Mouse (Mus musculus): ENCODE measurements at regions not wholly inside any gene's neighbourhood (a gene's known extent, or its start where the extent isn't known, plus 50 kb on each side); places are given as distances from the start of the nearest gene placed in this dataset.

- DNase-seq (ENCODE audit: low read depth, low spot score): no peak
- 31% methylated on average over 2 of the region's 2 CpGs for WGBS
Observed at GRCm38 (mm10) chr9:92661938-92662337, 119.9 kb downstream of the Plod2 start.

DNA sequence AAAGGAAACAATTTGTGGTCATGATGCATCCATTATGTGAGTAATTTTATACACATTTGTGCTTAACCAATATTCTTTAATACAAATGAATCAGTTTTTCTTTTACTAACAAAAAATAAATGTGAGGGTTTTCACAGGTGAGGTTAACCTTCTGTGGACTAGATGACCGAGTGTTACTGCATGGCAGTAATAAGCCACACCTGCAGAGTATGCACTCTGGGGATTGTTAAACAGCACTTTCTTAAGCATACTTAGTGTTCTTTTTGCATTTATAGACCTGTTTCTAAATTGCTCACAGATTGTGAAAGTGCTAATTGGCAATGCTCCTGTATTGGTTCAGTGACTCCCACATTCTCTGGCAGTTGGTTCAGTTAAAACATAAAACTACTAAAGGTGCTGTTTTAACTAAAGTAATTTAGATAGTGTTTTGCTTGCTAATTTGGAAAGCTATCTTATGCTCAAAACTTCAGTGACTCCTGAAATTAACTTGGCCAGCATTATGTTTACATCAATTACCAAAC, 125.4 kb downstream of the Plod2 start:
- no peak for DNase-seq (ENCODE audit: low read depth, low spot score)
- WGBS: 40% methylated on average over 1 of the region's 1 CpGs

DNA sequence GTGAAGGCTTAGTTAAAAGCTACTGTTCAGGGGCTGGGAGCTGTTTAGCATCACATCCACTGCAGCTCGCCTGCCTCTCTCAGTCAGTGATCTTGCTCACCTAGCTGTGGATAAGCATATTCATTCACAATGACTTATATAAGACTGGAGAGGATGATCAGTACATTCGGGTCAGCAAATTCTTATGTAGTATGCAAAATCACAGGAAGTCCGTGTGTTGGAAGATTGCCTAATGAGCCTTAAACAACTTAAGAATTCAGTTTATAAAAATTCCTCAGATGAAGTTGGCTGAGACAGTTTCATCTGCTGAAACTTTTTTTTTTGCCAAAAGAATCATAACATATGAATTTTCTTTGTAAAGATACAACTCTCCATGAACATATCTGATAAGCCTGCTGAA, 129.9 kb downstream of the Plod2 start:
- WGBS: 74% methylated on average over 3 of the region's 3 CpGs
- DNase-seq (ENCODE audit: low read depth, low spot score): no peak

DNA sequence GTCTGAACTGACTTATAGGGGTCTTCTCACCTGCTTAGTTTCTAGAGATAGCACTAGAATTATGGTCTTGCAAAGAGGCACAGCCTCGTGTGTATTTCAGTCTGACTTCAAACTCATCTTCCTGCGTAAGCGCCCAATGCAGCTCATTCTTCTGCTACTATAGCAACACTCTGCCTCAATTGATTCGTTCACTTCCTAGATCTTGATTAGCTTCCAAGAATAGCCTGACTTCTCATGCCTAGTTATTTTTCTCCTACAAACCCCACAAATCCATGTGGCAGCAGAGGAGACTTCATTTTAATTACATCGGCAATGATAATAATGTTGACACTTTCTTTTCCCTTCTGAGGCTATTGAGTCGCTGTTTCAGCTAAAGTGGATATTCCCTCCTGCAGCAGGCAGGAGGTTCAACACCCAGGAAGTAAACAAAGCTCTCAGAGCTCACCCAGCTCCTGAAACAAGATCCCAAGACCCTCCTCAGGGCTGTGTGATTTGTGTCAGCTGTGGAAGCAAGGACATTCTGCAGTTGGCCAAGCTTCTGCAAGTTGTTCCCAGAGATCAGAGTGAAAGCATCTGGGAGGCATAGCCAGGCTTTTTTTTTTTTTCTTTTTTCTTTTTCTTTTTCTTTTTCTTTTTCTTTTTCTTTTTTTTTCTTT, 152.5 kb downstream of the Plod2 start:
- 51% methylated on average over 6 of the region's 6 CpGs for WGBS
- DNase-seq (ENCODE audit: low read depth, low spot score): no peak

- no peak for DNase-seq (ENCODE audit: low read depth, low spot score)
- WGBS: 37% methylated on average over 3 of the region's 3 CpGs
Observed at GRCm38 (mm10) chr9:92697971-92698370, 155.9 kb downstream of the Plod2 start.

DNA sequence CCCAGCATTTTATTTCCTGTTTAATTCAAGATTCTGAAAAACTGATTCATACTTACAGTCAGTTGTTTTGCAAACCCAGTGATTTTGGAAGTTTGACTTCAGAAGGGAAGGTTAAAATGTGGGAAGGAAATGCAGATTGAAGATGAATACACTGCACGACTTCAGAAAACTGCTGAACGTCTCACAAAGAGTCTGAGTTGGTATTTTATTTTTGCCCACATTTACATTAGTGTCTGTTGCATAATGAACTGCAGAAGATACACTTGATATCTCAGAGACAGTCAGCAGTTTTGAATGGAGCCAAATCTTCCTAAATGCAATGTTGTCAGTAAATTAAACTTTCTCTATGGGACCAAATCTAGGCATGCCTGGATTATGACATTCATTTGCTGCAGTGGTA, 162.7 kb downstream of the Plod2 start:
- no peak for DNase-seq (ENCODE audit: low read depth, low spot score)
- WGBS: 69% methylated on average over 2 of the region's 2 CpGs

DNA sequence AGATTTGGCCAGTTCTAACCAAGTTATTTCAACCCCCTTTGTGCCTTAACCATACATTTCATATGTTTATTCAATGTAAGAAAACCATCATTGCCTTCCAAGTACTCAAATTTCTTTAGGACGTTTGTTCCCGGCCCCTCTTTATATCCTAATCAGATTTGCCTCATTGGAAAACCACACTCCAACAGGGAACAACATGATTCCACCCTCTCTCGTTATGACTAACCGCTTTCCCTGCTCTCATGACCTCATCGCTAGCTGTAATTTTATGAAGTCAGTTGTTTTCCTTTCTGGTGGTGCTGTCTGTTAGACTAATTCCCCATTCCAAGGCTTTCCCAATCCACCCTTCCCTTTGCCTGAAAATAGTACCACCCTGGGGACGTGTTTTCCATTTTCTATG, 165.0 kb downstream of the Plod2 start:
- 77% methylated on average over 6 of the region's 6 CpGs for WGBS
- DNase-seq (ENCODE audit: low read depth, low spot score): no peak

DNA sequence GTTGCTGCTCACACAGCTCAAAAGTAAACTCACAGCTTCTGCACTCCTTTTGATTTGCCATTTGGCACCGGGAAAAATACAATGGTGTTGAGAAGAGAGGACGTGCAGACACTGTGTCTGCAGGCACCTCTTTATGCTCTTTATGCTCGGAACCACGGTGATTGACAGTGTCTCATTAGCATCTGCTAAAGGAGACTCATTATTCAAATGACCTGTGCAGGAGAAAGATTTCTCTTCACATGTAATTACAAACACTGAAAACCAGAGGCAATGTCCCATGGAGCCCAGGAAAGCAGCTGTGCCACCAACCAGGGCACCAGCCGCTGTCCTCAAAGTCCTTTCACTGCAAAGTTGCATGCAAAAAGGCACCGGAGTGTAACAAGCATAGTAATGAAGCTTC, 175.2 kb downstream of the Plod2 start:
- WGBS: 83% methylated on average over 6 of the region's 6 CpGs
- no peak for DNase-seq (ENCODE audit: low read depth, low spot score)

DNA sequence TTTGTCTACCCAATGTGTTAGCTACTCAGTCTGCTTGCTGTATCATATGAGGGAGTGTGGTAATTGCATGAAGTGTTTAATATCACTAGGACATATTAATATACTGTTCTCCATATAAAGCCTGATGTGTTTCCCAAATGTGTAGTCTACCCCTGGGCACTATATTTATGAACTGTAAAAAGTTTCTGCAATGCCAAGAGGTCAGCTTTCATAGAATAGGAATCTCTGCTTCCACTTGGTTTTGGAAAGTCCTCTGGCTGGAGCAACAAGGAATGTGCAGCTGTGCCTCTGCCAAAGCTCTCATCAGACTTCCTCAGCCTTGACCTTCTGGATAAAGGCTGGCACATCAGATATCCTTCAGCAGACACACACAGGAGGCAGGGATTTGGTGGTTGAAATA, 176.3 kb downstream of the Plod2 start:
- DNase-seq (ENCODE audit: low read depth, low spot score): no peak

DNA sequence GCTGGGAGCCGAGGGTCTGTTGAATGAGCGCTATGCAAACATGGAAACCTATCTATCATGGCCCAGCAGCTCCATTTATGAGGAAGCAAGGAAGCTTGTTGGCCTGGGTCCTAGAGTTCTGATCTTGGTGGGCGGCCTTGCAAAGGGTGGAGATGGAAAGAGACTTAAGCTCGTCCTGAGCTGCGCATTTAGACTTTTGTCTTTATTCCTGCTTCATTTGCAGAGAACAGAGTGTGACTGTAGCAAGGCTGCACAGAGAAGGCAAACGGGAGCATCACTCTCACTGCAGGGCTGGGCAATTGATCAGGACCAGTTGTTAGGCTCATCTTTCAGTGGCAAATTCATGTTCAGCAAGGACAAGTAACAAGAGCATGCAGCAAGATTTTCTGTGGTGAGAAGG, 177.2 kb downstream of the Plod2 start:
- WGBS: 65% methylated on average over 6 of the region's 6 CpGs
- no peak for DNase-seq (ENCODE audit: low read depth, low spot score)

DNA sequence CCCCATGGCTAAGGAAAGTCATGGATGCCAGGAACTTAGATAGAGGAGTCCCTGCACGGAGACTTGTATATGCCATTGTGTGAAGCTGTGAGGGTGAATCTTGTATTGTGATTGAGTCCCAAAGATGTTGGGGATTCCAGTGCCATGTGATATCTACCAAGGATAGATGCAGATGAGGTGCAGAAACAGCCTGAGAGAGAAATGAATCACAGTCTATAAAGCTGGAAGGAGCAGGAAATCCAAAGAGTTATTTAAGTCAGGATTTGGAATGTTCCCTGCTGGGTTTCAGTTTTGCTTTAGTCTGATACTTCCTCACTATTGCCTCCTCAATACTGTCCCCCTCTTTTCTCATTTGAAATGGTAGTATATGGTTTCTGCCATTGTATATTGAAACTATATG, 186.8 kb downstream of the Plod2 start:
- WGBS: 92% methylated on average over 1 of the region's 1 CpGs
- no peak for DNase-seq (ENCODE audit: low read depth, low spot score)

DNA sequence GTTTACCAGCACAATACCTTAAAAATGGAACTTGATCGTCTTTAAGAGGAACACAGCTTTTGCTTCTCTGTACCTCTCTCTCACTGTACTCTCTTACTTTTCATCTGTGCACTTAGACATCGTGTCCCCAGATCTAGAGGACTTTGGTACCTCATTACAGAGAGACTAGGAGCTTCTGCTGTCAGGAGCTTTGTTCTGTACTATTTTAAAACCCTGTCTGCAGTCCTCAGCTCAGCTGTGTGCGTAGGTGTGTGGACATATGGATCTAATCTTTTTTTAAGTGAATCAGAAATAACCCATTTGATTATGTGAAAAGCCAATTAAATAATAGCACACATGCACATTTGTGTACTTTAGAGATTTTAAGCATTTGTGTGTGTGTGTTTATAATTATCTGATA, 189.4 kb downstream of the Plod2 start:
- 55% methylated on average over 3 of the region's 3 CpGs for WGBS
- DNase-seq (ENCODE audit: low read depth, low spot score): no peak

DNA sequence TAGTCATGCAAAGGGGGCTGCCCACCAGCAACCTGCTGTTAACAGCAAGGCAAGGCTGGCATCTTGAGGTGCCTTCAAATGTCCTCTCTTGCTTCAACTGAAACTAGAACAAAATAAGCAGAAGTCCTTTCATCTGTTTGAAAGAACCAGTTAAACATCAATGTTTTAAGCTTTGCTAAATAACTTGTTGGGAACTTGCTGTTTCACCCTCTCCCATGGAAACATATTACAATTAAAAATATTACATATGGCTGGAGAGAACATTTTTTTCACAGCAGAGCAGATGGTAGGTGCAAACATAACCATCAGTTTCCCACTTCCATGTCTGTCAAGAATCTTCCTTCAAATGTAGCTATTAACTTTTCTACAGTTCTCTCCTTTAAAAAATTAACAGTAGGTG, 225.5 kb downstream of the Plod2 start:
- no peak for DNase-seq (ENCODE audit: low read depth, low spot score)

DNA sequence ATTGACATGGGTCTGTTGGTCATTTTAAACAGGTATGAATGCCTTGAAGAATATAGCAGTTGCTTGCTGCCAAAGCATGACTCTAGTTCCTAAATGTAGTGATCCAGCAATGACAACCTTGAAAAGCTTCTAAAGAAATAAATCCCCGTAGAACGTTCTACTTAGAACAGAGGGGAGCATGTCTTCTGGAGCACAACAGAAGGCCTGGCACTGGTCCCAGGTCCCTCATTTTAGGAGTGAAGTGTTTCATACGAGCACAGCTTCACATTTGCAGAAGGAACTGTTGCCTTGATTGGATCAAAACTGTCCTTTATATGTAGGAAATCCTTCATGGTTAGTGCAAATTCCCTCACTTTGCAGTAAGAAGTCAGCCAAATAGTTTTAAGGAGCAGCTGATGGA, 226.4 kb downstream of the Plod2 start:
- 73% methylated on average over 3 of the region's 3 CpGs for WGBS
- DNase-seq (ENCODE audit: low read depth, low spot score): no peak

- WGBS: 57% methylated on average over 2 of the region's 2 CpGs
- no peak for DNase-seq (ENCODE audit: low read depth, low spot score)
Observed at GRCm38 (mm10) chr9:92769528-92769927, 227.5 kb downstream of the Plod2 start.

DNA sequence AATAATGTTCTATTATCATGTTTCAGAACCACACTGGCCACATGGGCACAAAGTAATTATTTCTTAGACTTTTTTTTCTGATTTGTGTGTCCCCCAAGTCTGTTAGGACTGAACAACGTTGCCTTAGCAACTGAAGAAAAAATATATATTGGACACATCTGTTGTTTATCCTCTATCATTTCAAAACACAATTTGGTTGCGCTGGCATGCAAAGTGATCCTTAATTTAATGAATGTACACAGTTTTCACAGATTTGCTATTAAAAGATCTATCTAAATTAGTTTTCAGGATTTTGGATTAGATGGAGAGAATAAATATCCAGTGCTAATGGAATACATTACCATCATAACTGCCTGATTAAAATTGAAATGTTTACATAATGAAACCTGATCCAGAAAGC, 229.0 kb downstream of the Plod2 start:
- DNase-seq (ENCODE audit: low read depth, low spot score): no peak
- WGBS: 77% methylated on average over 2 of the region's 2 CpGs

DNA sequence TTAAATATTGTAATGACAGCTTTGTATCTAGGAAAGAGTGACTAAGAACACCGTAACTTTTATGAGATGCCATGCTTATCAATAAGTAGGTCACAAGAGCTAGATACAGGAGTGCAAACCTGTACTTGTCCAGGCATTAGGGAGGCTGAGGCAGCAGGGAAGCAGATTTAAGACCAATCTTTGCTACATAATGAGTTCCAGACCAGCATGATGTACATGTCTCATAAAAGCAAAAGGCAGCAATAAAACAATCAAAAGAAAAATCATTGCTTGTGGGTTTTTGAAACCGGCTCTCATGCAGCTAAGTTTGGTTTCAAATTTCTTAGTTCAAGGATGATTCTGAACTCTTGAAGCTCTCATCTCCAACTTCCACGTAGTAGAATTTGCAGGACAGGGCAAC, 229.7 kb downstream of the Plod2 start:
- 30% methylated on average over 3 of the region's 3 CpGs for WGBS
- no peak for DNase-seq (ENCODE audit: low read depth, low spot score)

GRCm38 (mm10) chr9:92782922-92783454, 241.0 kb downstream of the Plod2 start:
- no peak for DNase-seq (ENCODE audit: low read depth, low spot score)

DNA sequence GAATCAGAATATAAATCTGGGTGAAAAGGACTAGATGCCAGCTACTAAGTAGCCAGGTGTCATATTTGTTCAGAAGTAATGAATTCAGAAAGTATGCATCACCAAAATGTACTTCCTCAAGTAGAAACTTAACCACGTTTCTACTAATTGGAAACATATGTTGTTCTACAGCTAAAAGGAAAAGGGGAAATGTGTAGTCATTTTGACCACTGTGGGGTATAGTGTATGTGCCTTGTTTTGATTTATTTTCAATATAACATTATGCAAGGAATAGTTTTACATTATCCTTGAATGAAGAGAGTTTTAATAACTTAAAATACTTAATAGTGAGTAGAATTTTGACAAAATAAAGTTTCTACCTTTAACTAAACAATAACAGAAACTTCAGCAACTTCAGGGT, 257.7 kb downstream of the Plod2 start:
- no peak for DNase-seq (ENCODE audit: low read depth, low spot score)
- WGBS: 63% methylated on average over 1 of the region's 1 CpGs

GRCm38 (mm10) chr9:92809469-92809868, 267.4 kb downstream of the Plod2 start:
- no peak for DNase-seq (ENCODE audit: low read depth, low spot score)

GRCm38 (mm10) chr9:92820721-92821120, 278.7 kb downstream of the Plod2 start:
- WGBS: 81% methylated on average over 11 of the region's 11 CpGs

DNA sequence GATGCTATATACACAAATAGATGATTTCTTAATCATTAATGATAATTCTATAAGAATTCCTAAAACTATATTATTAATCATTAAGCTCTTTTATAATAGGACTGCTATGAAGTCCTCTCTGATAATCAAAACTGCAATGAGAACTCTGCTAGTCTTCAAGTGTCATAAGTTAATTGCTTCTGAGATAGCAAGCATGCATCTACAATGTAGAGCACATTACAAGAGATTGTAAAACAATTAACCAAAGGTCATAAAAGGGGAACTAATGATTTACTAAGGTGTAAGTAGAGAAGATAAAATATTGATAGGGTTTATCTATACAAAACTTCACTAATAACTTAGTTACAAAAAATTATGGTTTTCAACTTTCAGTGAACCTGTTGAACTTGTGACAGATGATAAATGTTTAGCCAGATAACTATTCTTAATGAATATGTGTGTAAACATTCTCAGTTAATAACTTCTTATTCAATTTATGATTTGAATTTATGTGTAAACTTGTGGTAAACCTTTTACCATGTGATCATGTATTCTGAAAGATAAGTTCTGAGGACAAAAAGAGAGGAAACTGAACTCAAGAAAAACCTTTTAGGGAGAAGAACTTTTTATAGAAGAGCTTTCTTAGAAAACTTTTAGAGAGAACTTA, 284.8 kb downstream of the Plod2 start:
- no peak for DNase-seq (ENCODE audit: low read depth, low spot score)

More at GRCm38 (mm10) chr9:92820721-92821120, 278.7 kb downstream of the Plod2 start:
- DNase-seq (ENCODE audit: low read depth, low spot score): no peak

Measured in large intestine, adult 2 months (tissue).